In genomic region chr2:56990768-56991167, GRCm38 (mm10) we compare ENCODE assay signal across 20 mouse cellular contexts.
"Had no signal": no experiment of that assay in that cellular context is flagged by ENCODE, and none has a peak within 500 bp of the region (broad histone marks: within the 10 kb centered on the region; RNA-seq: fewer than 3 reads in every experiment).

No protein-coding gene starts in this region.

- H3K36me3 ChIP-seq: midbrain, embryonic 10.5 days; midbrain, embryonic 12.5 days; neural tube, embryonic 13.5 days; neural tube, embryonic 15.5 days had no signal

- DNase-seq: lung, adult 18-20 months; lung, embryonic 14.5 days; lung, postnatal 10 days; lung, postnatal 4 days; midbrain, embryonic 14.5 days; retina, postnatal 1 day; right cerebral cortex, adult 18-20 months; right cerebral cortex, postnatal 25 days; right cerebral cortex, postnatal 4 days; spleen, adult 18-20 months; thymus, adult 18-20 months; thymus, postnatal 14 days; thymus, postnatal 36 days had no signal

- H3K4me2 ChIP-seq: lung, embryonic 14.5 days; midbrain, embryonic 12.5 days; neural tube, embryonic 13.5 days; neural tube, embryonic 15.5 days had no signal

- H3K4me3 ChIP-seq: midbrain, embryonic 10.5 days; midbrain, embryonic 12.5 days; myocyte; neural tube, embryonic 13.5 days; neural tube, embryonic 15.5 days had no signal

- H3K27me3 ChIP-seq: midbrain, embryonic 12.5 days; neural tube, embryonic 13.5 days; neural tube, embryonic 15.5 days had no signal

- H3K9me3 ChIP-seq: midbrain, embryonic 10.5 days; midbrain, embryonic 12.5 days; neural tube, embryonic 13.5 days; neural tube, embryonic 15.5 days had no signal

- ATAC-seq: midbrain, embryonic 16.5 days had no signal

- H3K27ac ChIP-seq: liver, embryonic 14.5 days; midbrain, embryonic 10.5 days; midbrain, embryonic 12.5 days; neural tube, embryonic 13.5 days; neural tube, embryonic 15.5 days had no signal

- H3K9ac ChIP-seq: liver, embryonic 14.5 days; lung, embryonic 14.5 days; midbrain, embryonic 12.5 days; neural tube, embryonic 13.5 days; neural tube, embryonic 15.5 days had no signal

- H3K4me1 ChIP-seq: midbrain, embryonic 10.5 days; midbrain, embryonic 12.5 days; neural tube, embryonic 13.5 days; neural tube, embryonic 15.5 days had no signal
